Mouse (Mus musculus) ES-Bruce4 (cell line): Measurements from ENCODE around the gene Arhgap21. TPM values are rescaled to one million over a fixed set of nuclear protein-coding genes. Genes with fewer than 3 reads are reported as not detected.

Experiments
- H3K27ac ChIP-seq: 2 replicates; pipeline ENCODE4 v1.5.1; 2012; ENCODE audit warnings: low read length, inconsistent platforms; ENCODE audit not compliant: insufficient read depth
- H3K27me3 ChIP-seq: 2 replicates; pipeline ENCODE4 v1.6.1; 2012; ENCODE audit warnings: mild to moderate bottlenecking, low read length, inconsistent platforms; ENCODE audit not compliant: control insufficient read depth, poor library complexity, insufficient read depth, severe bottlenecking
- H3K36me3 ChIP-seq: 2 replicates; pipeline ENCODE4 v1.6.1; 2012; ENCODE audit warnings: inconsistent platforms, mild to moderate bottlenecking, low read length, moderate library complexity; ENCODE audit not compliant: control insufficient read depth, poor library complexity, insufficient read depth, severe bottlenecking
- H3K4me1 ChIP-seq: one replicate; pipeline ENCODE4 v1.8.1; 2011; ENCODE audit warnings: low read length; ENCODE audit not compliant: control insufficient read depth, insufficient read depth
- H3K4me3 ChIP-seq: 2 replicates; pipeline ENCODE4 v1.5.1; 2011; ENCODE audit warnings: low read depth, mild to moderate bottlenecking, low read length
- H3K9ac ChIP-seq: 2 replicates; pipeline ENCODE4 v1.6.1; 2012; ENCODE audit warnings: low read depth, mild to moderate bottlenecking, inconsistent platforms; ENCODE audit not compliant: poor library complexity, severe bottlenecking
- H3K9me3 ChIP-seq: replicated peaks from 2 replicates; pipeline ENCODE4 v1.6.1; 2012; ENCODE audit warnings: mild to moderate bottlenecking, low read length, inconsistent platforms; ENCODE audit not compliant: control insufficient read depth, poor library complexity, insufficient read depth, severe bottlenecking
- CTCF ChIP-seq: IDR thresholded peaks from one replicate; pipeline ENCODE4 v1.8.1; 2011; ENCODE audit warnings: low read depth, low read length
- EP300 ChIP-seq: IDR thresholded peaks from 2 replicates; pipeline ENCODE4 v1.6.1; 2011; ENCODE audit warnings: low read depth, low read length; ENCODE audit not compliant: insufficient read depth
- POLR2A ChIP-seq: IDR thresholded peaks from one replicate; pipeline ENCODE4 v1.8.1; 2011; ENCODE audit warnings: low read length; ENCODE audit not compliant: insufficient read depth
- polyA plus RNA-seq: library from polyadenylated mRNA; stranded (reverse); fragments of >200 nt; gene quantifications from 2 replicates; pipeline ENCODE4 v1.2.4, GENCODE M21; 2011; ENCODE audit warnings: low read depth; ENCODE audit not compliant: missing spikeins, insufficient read depth, insufficient read length

The Arhgap21 gene
- polyA plus RNA-seq, 1 experiment: 154 TPM

DNA sequence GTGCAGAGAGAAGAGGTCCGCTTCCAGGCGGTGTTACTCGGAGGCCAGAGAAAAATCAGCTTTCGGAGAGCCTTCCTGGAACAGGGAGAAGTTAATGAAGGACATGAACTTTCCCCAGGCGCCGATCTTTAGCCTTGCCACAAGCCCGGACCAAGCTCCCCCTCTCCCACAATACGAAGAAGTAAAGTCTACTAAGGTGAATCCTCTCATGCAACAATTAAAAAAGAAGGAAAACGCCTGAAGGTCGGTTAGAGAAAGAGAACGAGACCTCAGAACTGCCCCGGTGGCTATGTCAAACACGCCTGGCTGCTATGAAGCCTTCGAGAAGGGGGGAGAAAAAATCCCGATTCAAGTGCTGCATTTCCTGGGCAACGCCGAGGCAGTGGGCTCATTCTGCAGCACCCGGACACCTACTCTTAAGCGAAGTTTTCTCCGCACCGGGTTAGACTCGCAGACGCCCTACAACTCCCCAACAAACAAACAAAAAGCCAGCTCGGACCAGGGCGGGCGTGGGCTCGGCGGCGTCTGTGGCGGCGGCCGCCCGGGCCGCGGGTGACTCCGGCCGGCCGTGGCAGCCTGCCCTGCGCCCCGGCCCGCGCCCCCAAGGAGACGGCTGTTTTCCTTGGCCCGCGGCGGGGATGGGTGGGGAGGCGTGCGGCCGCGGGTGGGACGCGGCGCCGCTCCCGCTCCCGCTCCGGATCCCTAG, 882 bp downstream of the Arhgap21 start:
- Histone ChIP-seq H3K27ac (peak overlapping the region; percentile 10), H3K4me1 (no peaks in the 10 kb centered on the region), H3K9ac (peak overlapping the region; percentile 95), H3K36me3 (no peaks in the 10 kb centered on the region), H3K9me3 (no peaks in the 10 kb centered on the region), H3K27me3 (no peaks in the 10 kb centered on the region), H3K4me3 (peak overlapping the region; percentile 76)
- TF ChIP-seq EP300: no peak
- no peak for TF ChIP-seq POLR2A
- TF ChIP-seq CTCF: no peak

DNA sequence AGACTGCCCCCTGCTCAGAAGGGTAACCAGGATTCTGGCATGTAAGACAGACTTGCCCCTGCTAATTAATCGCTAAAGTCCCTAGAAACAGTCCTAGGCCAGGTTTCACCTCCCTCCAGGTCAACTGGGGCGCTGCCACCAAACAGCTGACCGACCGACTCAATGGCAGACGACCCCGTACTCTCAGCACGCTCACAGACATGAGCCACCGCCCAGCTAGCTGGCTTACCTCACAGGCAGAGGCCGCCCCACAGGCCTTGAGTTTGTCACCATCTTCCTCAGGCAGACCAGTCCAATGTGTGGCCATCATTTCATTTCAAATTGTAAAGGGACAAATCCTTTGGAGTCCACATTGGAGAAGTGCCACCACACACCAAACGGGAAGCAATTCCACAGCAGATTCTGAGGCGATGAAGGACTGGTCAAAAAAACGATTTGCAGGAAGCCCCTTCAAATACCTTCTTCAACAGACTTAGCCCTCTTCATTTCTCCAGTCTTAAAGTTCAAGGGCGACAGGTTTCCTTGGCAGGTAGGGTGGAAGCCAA, 1.5 kb downstream of the Arhgap21 start:
- Histone ChIP-seq H3K4me3 (peak overlapping the region; percentile 76), H3K27me3 (no peaks in the 10 kb centered on the region), H3K4me1 (peaks cover 3% of the 10 kb centered on the region), H3K9ac (peak overlapping the region; percentile 95), H3K36me3 (no peaks in the 10 kb centered on the region), H3K27ac (peak overlapping the region; percentile 29), H3K9me3 (no peaks in the 10 kb centered on the region)
- TF ChIP-seq CTCF: no peak
- TF ChIP-seq POLR2A: no peak
- TF ChIP-seq EP300: 0 out of 2 replicates have a peak, but pooled peaks have one; percentile 33

DNA sequence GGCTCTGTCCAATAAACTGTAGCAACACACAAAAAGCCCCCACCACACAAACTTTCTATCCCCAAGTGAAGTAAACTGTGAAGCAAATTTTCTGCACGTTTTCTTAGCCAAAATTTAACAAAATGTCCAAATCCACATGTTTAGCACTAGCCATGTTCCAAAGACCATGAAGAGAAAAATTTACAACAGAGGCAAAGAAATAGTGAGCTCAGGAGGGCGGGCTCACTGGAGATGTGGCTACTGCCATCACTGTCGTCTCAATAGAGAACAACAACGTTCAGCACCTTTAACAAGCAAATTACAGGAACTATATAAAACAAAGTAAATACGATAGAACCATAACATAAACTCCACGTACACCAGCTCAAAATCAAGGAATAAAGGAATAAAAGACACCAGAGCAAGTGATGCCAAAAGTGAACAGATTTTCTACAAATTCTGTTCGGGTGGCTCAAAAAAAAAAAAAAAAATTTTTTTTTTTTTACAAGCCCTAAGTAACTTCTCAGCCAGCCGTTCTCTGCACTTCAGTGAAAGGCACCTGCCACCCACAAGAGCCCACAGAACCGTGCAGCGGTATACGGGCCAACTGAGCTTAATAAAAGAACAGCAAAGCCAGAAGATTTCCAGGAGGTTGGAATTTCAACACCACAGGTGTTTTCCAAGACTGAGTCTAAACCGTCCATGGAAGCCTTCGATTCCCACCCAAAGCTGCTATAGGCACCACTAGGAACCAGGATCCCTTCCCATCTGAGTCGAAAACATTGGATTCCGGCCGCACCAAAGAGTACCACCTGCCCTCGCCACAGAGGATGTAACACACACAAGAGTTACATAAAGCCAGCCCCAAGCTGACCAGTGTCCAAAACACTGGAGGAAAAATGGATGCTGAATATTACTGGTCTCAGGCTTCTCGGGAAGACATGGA, 2.2 kb downstream of the Arhgap21 start:
- H3K27me3 ChIP-seq: no peaks in the 10 kb centered on the region
- H3K4me1 ChIP-seq: peaks cover 6% of the 10 kb centered on the region
- H3K36me3 ChIP-seq: no peaks in the 10 kb centered on the region
- 0 out of 2 replicates have a peak overlapping the region, but pooled peaks have one; percentile 29 for H3K27ac ChIP-seq
- H3K9ac ChIP-seq: peak overlapping the region; percentile 95
- TF ChIP-seq EP300 (no peak), CTCF (no peak), POLR2A (no peak)
- no peaks in the 10 kb centered on the region for H3K9me3 ChIP-seq
- H3K4me3 ChIP-seq: peak overlapping the region; percentile 76

DNA sequence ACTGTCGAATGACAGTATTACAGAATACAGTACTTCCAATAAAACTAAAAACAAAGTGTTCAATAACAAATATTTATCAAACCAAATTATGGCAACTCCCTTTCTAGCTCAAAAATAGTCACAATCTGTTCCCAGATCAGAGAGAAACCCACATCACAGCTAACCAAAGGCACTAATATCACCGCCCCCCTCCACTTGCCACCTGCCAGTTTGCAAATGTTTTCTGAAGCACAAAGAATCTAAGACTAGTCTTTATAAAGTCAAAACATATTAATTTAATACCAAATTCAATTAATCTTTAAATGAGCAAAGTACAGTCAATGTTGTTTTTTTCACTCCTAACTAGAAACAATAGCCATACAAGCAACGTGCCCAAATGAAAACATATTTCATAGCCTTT, 3.3 kb downstream of the Arhgap21 start:
- H3K4me1 ChIP-seq: peaks cover 7% of the 10 kb centered on the region
- H3K4me3 ChIP-seq: no peak overlapping the region
- TF ChIP-seq EP300 (no peak), POLR2A (no peak), CTCF (no peak)
- H3K27ac ChIP-seq: no peak overlapping the region
- no peaks in the 10 kb centered on the region for H3K27me3 ChIP-seq
- H3K9ac ChIP-seq: no peak overlapping the region
- H3K9me3 ChIP-seq: no peaks in the 10 kb centered on the region
- no peaks in the 10 kb centered on the region for H3K36me3 ChIP-seq

DNA sequence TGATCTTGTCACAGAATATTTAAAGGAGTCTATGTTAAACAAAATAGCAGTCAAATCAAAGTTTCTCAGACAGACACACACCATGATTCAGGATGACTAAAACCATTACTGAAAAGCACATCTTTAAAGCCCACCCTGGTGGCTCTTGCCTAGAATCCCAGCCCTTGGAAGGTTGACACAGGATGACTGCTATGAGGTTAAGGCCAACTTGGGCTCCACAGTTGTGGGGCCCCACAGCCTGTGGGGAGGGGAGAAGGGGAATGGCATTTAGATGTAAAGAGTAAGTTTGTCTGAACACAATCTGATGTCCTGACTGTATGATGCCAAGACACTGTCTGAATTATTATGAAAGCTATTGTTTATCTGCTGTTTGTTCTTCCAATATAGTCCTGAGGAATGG, 4.2 kb downstream of the Arhgap21 start:
- Histone ChIP-seq H3K4me3 (no peak overlapping the region), H3K27me3 (no peaks in the 10 kb centered on the region), H3K4me1 (peaks cover 7% of the 10 kb centered on the region), H3K9ac (no peak overlapping the region), H3K36me3 (no peaks in the 10 kb centered on the region), H3K27ac (no peak overlapping the region), H3K9me3 (no peaks in the 10 kb centered on the region)
- TF ChIP-seq POLR2A (no peak), CTCF (no peak), EP300 (no peak)

DNA sequence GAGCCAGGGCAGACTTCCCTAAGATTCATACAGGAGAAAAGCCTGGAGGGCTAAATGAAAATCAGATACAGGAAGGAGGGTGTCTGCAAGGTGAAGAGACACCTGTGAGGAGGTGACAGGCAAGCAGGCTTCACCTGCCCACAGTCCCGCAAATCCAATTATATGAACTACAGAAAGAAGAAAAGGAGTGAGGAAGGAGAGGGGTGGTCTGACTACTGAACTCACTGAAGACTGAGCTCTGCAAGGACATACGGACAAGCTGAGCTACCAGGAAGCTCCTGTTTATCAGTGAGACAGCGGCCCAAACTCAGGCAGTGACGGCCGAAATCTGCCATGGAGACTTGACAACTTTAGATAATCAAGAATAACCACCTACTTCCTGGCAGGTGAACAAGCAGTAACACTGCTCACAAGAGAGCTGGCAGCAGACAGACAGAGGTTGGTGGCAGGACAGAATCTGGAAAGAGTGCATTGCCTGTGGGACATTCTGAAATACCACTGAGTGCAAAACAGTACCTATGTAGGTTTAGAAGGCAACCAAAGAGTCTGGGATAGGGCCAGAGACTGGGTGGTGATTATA, 5.4 kb downstream of the Arhgap21 start:
- TF ChIP-seq CTCF (no peak), POLR2A (no peak), EP300 (no peak)
- H3K36me3 ChIP-seq: no peaks in the 10 kb centered on the region
- H3K27me3 ChIP-seq: no peaks in the 10 kb centered on the region
- no peaks in the 10 kb centered on the region for H3K9me3 ChIP-seq
- no peak overlapping the region for H3K4me3 ChIP-seq
- H3K27ac ChIP-seq: no peak overlapping the region
- H3K9ac ChIP-seq: no peak overlapping the region
- peaks cover 7% of the 10 kb centered on the region for H3K4me1 ChIP-seq
